Mouse (Mus musculus) CH12F3 (cell line): Measurements from ENCODE around the gene Nfx1.

Experiments
- in situ Hi-C: fragments of 300-500 bp; cut with MboI; formaldehyde crosslinking; loops from 2 replicates; pipeline ENCODE4 v1.14.3; 2020; ENCODE audit warnings: low sequenced_read_pairs

Gene Nfx1

DNA sequence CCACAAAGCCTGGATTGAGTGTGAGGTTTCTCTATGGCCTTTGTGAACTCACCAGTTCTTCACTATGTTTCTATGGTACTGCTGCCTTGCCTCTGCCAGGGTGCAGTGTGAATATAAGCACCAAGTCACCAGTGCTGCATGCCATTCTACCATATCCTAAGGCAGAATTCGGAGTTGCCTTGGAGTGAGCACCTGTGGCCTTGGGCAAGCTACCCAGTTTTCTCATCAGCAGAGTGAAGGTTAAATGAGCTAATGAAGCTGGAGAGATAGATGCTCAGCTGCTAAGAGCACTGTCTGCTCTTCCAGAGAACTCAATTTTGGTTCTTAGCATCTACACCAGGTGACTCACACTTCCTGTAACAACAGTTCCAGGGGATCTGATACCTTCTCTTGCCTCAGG is 3.3 kb downstream of the Nfx1 start:
- in situ Hi-C loops: no loop called here

DNA sequence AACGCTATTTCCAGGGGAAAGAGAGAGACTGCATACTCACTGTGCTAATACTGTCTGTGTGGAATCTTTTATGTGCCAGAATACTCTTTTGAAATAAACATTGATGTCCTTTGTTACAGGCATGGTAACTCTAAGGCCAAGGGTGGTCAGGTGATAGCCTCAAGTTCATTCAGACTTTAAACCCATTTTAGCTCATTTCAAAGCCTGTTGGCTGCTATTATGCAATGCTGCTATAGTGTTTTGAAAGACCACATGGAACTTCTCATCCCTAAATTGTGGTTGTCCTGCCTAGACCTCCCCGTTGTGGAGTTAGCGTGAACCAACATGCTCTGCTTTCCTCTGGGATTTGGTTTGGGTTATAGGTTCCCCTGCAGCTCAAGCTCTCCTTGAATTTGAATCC is 5.0 kb downstream of the Nfx1 start:
- in situ Hi-C loops: no loop called here

DNA sequence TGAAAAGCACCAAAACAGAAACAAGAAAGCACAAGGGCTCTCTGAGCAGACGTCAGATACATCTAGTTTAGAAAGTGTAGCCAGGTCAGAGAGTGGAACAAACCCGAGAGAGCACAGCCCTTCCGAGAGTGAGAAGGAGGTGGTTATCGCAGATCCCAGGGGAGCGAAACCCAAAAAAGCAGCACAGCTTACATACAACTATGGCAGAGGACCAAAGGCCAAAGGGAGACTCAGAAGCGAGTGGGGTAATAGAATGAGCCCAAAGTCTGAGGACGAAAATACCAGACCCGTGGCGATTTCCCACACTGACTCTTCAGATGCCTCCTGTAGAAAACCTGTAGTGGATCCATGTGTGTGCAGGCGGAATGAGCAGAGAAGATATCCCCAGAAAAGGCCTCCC is 5.9 kb downstream of the Nfx1 start:
- in situ Hi-C loops: no loop called here

DNA sequence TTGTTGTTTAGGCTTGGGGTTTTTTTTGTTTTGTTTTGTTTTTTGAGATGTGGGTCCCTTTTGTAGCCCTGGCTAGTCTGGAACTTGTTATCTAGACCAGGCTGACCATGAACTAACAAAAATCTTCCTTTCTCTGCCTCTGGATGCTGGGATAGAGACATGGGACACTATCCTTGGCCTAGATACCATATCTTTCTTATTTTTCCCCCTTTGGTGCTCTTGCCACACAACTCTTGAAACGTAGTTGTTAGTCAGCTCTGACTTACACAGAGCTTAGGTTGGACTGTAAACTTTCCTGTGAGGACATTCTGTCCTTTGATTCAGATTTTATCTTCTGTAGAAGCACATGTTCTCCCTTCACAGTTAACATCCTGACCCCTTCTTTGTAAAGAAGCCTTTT is 8.7 kb downstream of the Nfx1 start:
- in situ Hi-C loops: no loop called here

DNA sequence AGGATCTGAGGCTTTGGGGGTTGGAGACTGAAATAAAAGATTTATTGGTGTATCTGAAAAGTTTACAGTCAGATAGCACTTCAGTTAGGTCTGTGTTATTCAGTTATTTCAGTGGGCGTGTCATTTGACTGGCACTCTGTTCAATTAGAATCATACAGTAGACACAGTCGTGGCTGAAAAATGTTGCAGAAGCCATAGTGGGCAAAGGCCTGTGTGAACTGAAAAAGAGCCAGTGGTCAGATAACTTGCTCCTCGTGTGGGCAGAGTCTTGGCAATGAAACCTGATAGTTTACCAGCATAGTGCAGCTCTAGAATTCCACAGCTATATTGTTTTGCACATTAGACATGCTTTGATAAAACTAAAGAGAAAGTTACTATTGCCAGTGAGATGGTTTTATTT is 11.8 kb downstream of the Nfx1 start:
- in situ Hi-C loops: no loop called here

DNA sequence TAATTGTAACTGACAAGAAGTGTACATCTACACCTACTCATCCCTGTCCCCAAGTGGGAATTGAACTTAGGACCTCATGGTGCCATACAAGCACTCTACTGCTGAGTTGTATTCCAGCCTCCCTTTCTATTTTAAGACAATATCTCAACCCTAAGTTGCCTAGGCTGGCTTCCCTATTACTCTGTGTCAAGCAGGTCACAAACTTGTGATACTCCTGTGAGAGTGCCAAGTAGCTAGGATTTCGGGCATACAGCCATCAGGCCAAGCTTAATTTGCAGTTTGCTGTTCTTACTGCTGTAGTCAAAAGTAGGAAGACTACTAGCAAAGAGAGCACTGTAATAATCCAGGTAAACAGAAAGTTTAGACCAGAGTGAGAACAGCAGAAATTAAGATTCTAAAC is 13.0 kb downstream of the Nfx1 start:
- in situ Hi-C loops: no loop called here

DNA sequence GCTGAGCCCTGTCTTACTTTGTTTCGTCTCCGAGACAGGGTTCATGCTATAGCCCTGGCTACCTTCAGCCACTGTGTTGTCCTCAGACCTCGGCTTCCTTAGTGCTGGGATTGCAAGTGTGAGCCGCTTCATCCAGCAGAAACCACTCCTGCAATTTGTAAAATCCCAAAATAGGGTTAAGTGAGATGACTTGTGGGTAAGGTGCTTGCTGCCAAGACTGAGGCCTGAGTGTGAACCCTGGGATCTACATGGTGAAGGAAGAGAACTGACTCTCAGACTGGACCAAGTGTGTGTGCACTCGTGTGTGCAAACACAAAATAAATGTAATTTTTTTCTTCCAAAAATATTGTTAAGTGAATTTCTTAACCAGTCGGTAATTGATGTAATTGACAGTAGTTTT is 18.9 kb downstream of the Nfx1 start:
- in situ Hi-C loops: no loop called here

DNA sequence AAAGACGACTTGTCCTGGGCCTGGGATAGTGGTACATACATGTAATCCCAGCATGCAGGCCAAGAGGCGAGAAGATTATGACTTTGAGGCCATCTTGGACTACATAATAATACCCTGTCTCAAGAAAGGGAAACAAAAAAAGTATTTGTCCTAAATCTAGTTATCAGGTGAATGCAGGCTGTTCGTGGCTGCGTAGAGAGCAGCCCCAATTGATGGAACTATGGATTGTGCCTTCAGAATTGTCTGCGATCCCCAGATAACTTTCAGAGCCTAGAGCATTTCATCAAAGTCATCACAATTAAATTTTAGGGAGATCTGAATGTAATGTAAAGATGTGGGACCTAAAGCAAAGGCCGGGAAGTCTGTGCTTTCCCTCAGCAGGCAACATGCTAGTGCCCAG is 25.6 kb downstream of the Nfx1 start:
- in situ Hi-C loops: no loop called here

DNA sequence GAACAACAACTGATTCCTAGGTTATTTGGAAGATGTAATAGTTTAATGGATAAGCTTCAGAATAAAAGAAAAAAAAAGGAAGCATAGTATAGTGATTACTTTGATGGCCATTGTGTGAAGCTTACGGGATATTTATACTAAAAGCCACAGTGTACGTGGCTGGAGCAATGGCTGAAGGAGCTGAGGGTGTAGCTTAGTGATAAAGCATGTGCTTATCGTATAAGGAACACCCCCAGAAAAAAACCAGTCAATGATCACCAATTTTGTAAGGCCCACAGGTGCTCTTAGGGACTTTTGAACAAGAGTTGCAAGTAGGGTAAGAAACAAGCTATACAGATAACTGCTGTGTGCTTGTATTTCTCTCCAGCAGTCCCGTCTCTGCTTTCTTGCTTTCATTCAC is 27.2 kb downstream of the Nfx1 start:
- in situ Hi-C loops: no loop called here

DNA sequence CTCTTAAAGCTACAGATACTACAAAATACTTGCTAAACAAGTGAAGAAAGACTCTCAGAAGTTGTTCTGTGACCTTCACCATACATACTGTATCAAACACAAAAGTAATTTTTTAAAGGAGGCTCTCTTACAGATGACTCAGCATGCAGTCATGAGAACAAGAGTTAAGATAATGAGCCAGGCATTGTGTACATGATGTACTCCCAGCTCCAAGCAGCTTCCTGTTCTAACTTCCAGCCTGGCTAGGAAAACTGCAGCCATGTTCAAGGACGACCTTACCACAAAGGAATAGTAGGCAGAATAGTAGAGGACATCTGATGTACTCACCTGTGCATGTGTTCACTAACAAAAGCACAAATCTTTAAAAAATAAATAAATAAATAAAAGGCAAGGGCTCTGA is 29.6 kb downstream of the Nfx1 start:
- in situ Hi-C loops: no loop called here

DNA sequence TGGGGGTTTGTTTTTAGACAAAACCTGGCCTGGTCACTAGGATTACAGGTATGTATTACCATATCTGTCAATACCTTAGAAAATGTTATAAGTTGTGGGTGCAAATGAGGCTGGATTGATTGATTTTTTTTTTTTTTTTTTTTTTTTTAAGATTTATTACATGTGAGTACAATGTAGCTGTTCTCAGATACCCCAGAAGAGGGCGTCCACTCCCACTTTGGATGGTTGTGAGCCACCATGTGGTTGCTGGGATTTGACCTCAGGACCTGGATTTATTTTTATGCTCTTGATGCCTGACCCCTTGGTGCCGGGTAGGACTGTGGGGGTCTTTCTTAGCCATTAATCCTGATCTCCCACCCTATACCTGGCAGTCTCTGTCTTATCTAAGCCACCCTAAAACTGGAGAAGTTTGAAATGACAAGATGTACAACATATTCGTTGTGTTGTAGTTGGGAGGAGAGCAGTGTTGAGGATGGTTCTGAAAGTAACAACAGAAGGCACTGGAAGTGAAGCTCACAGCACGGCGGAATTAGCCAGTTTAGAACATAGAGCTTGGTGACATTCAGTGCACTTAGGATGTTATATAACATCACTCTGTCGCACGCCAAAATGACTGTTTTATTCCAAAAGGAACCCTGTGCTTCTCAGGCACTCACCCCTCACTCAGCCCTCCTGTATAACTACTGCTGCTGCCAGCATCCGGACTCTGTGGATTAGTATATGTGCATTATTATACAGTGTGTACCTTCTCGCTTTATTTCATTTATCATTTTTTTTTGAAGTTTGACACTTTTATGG is 30.3 kb downstream of the Nfx1 start:
- in situ Hi-C loops: no loop called here

DNA sequence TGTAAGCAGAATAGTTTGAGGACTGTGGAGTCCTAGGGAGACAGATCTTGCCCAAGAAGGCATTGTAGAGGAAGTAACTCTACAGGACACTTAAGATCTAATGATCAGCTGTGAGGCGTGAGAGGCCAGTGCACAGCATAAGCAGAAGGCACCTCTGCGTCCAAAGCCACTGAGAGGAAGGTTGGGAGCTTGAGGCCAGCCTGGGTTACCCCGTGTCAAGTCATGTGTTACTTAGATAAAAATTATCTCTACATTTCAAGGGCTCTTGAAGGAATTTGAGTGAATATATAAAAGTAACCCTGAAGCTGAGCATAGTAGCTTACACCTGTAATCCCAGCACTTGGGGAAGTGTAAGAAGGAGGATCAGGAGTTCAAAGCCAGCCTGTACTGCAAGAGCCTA is 42.6 kb downstream of the Nfx1 start:
- in situ Hi-C loops: no loop called here

DNA sequence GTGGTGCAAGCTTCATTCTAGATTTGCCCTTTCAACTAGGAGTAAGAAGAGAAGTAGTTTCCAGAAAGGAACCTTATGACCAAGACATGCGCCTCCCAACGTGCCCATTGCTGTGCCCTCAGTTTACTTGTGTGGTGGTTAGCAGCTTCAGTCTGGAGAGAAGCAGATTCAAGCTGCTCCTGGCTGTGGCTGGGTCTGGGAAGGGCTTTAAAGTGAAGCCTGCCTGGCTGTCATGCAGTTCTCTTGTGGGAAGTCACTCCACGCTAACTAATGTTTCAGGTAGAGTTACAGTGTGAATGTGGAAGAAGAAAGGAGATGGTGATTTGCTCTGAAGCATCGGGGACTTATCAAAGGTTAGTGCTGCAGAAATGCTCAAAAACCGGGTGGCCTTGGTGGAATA is 45.1 kb downstream of the Nfx1 start:
- in situ Hi-C loops: no loop called here

DNA sequence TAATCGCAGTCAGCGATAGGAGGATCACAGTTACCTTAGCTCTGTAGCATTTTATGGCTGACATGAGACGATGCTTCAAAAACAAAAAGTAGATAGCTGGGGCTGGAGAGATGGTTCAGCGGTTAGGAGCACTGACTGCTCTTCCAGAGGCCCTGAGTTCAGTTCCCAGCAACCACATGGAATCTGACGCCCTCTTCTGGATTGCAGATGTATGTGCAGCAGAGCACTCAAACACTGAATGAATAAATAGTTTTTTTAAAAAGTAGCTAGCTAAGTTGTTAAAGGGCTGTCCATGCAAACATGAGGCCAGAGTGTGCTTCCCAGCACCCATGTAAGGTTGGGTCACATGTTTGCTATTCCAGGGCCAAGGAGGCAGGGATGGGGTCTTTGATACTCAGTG is 50.4 kb downstream of the Nfx1 start:
- in situ Hi-C loops: no loop called here

DNA sequence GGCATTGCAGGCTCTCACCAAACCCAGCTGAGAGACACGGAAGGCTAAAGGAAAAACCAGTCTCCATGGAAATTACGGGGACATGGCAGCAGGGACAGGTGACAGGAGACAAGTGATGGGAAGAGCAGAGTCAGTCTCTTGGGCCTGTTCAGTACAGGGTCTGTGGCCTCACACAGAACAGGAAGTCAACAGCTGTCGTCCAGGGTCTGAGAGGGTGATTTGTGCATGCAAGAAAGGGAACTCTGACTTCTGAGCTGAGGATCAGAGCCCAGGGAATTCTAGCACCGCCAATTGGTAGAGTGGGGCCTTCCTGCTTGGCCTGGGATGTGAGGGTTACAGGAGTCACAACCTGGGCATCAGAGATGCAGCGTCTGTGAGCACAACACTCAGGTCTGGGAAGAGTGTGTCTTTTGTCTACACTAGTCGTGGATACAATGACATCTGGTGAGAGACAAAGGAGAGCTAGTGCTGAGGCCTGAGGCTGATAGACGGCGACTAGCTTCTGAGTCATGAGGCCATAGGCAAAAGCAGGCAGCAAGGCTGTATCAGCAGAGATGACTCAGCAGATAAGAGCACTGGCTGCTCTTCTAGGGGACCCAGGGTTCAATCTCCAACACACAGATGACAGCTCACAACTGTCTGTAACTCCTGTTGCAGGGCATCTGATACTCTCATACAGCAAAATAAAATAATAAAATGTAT is 55.5 kb downstream of the Nfx1 start:
- in situ Hi-C loops: no loop called here

DNA sequence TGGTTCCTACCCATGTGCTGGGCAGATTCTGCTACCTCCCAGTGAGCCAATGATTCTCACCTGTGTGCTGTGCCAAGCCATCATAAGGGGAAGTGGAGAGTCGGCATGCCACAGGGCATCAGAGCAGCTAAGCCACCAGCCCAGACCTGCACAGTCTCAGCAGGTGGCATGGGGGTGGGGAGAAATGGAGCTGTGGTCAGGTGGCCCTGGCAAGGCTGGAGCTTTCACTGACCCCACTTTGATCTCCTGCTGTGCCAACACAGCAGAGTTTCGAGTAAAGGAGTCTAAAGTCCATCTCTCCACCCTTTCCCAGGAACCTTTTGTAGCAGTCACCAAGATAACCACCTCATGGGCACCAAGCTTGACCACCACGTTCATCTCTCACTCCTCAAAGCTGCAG is 57.2 kb downstream of the Nfx1 start:
- in situ Hi-C loops: no loop called here

DNA sequence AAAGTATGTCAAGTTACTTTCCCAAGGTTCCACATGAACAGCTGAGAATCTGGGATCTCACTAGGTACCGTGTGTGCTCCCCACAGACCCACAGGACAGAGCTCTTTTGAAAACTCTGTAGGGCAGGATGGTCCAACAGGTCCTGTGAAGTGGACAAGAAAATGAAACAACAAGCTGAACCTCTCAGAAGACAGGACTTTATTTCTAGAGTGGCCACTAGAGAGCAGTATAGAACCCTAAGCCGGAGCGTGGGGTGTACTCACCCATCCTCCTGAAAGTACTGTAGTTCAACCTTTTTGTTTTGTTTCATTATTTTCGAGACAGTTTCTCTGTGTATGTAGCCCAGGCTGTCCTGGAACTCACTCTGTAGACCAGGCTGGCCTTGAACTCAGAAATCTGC is 57.6 kb downstream of the Nfx1 start:
- in situ Hi-C loops: no loop called here

DNA sequence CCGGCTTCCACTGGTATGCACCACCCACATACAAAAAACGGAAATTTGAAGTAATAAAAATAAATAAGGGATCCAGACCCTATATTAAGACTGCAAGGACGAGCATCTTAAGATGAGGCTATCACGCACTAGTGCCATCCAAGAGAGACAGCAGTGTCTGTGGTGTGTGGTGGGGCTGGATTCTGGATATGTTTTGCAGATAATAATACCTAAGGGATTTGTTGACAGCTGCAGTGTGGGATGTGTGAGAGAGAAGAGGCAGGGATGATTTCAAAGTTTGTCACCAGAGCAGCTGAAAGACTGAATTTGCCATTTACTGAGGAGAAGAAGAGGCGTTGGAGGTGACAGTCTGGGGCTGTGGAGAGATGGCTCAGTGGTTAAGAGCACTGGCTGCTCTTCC is 58.7 kb downstream of the Nfx1 start:
- in situ Hi-C loops: no loop called here

DNA sequence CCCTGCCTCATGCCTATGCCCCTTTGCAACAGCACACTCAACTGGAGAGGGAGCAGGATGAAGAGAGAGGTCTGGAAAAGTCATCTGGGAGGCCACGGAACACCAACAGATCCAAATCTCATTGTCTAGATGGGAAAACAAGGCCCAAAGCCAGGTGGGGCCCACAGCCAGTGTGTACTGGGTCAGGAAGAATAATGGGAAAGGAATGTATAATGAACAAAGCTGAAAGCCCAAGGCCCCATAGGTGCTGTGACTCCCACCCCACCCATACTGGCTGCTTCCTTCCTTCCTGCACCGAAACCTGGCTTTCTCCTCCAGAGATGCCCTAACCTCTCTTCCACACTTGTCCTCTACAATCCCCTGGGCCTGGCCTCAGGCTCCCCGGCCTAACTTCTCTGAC is 60.5 kb downstream of the Nfx1 start:
- in situ Hi-C loops: no loop called here

DNA sequence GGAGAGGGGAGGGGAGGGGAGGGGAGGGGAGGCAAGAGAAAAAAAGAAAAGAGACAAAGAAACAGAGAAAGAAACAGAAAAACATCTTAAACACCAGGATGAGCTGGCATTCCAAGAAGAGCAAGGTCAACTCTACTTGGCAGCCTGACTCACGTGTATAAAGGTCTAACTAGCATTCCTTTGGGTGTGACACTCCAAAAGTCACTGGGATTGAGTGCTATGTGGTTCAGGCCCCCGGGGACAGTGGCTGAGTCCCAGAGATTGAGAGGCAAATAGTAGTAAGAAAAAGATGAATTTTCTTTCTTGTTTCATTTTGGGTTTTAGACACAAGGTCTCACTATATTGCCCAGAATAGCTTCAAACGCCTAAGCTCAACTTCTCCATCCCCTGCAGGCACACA is 67.2 kb downstream of the Nfx1 start:
- in situ Hi-C loops: no loop called here

DNA sequence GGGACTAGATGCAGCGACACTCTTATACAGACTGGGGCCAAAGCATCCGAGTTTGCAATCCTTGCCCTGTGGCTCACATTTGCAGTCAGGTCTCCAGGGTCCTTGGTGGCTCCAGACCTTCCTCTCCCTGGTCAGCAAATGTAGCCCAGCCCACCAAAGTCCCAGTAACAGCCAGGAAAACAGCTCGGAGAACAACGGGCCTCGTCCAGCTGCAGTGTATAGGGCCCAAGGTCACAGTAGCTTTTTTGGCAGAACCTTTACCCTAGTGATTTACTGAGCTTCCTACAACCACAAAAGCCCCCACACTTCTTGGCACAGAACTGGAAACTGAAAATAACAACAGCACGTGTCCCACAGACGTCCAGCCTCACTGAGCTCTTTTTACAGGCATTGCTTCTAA is 70.3 kb downstream of the Nfx1 start:
- in situ Hi-C loops: no loop called here

DNA sequence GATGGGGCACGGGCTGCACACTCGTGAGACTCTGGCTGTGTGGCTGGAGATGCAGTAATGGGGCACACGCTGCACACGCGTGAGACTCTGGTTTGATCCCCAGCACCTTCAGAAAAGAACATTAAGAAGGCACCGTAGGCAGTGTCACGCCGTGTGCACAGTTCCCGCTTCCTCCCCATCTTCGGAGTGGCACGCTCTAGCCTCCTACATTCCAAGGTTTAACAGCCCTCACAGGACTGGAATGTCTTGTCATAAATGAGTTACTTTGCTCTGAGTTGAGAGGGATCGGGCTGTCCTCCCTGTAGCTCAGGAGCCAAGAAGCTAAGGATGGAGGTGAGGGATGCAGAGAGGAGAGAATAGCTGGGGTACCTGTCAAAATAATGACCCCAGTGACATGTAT is 72.2 kb downstream of the Nfx1 start:
- in situ Hi-C loops: no loop called here

DNA sequence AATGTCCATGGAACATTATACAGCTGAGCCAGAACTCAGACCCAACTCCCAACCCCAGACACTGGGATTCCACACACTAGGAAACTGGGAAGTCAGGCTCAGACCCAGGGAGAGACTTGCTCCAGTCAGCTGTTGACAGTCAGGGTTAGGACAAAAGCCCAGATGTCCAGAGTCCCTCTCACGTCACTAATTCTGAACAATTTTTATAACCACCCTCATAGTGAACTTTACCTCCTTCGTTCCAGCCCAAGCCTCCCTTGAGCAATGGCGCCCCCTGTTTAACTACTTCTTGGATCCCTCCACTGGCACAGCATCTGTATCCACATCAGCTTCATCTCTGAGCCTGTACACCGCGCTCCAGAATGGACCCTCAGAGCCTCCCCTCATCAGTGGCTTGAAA is 73.3 kb downstream of the Nfx1 start:
- in situ Hi-C loops: no loop called here
